Mouse (Mus musculus): ENCODE results near the gene Gm17606. TPM values are rescaled to one million over a fixed set of nuclear protein-coding genes. Genes with fewer than 3 reads are reported as not detected.
"Not testable (repeated sequence)": the region's sequence is repeated elsewhere in the genome, so short reads cannot be mapped to it uniquely, and the experiment has no call there.

Gm17606 gene
- total and polyA plus RNA-seq, 3 experiments: 2.5 TPM; not detected in 2

DNA sequence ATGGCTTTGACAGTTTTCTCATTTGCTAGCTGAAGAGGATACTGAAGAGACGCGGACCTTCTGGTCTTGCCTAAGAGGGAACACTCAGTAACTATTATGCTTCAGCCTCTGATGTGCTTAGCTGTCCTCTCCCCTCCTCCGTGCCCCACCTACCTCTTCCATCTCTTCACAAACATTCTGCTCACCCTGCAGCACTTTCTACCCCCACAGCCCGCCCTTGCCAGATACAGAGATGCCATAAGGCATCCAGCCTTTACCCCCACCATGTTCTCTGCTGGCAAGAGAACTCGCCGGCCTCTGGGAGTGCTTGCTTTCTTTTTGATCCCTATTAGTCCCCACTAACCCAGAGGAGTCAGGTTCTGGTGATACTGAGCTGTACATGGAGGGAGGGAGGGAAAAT is 30.1 kb upstream of the Gm17606 start:
- H3K27me3 ChIP-seq (replicated peaks): no peaks in the 10 kb centered on the region
- dilution Hi-C loops (cut with MboI; ENCODE audit: extremely low pct_ligation_motif_present, extremely low pct_unique_long_range_greater_than_20kb, low sequenced_read_pairs): no loop called here
- H3K36me3 ChIP-seq (replicated peaks in 1 of 2; ENCODE audit: control insufficient read depth in 1 of 2, insufficient read depth in 1 of 2, low read length in 1 of 2): peaks cover 32 to 49% of the 10 kb centered on the region in 2 experiments
- H3K9ac ChIP-seq (ENCODE audit: insufficient read depth, low read depth): no peak overlapping the region
- H3K4me3 ChIP-seq (replicated peaks in 1 of 3; ENCODE audit: low read depth in 2 of 3, low read length in 2 of 3, poor library complexity in 1 of 3): no peak overlapping the region
- no peaks in the 10 kb centered on the region for H3K9me3 ChIP-seq (replicated peaks; ENCODE audit: low read length)
- in situ Hi-C loops (cut with MboI; ENCODE audit: low pct_ligation_motif_present, low pct_unique_long_range_greater_than_20kb, low sequenced_read_pairs): no loop called here
- H3K4me2 ChIP-seq (ENCODE audit: insufficient read depth, low read depth, poor library complexity, severe bottlenecking): no peak overlapping the region
- no peak for DNase-seq (ENCODE audit: extremely low read depth)
- peaks cover 0 to 4% of the 10 kb centered on the region in 2 experiments; a peak in 2 of 4 replicates for H3K4me1 ChIP-seq (ENCODE audit: control insufficient read depth in 1 of 2, insufficient read depth in 2 of 2)
- H3K79me2 ChIP-seq (replicated peaks; ENCODE audit: control insufficient read depth, extremely low read depth, insufficient read depth, poor library complexity, severe bottlenecking): no peaks in the 10 kb centered on the region
- no peak for TF ChIP-seq ZNF384 (IDR thresholded peaks at IDR 0.05; ENCODE audit: low read depth, low read length)
- TF ChIP-seq HCFC1 (IDR thresholded peaks at IDR 0.05; ENCODE audit: low read depth, low read length): no peak
- no peak for TF ChIP-seq ZC3H11A (IDR thresholded peaks at IDR 0.05; ENCODE audit: low read depth, low read length)
- TF ChIP-seq CHD2 (IDR thresholded peaks at IDR 0.05; ENCODE audit: low read length): no peak
- no peak for TF ChIP-seq PAX5 (IDR thresholded peaks at IDR 0.05; ENCODE audit: low read length)
- no peak for TF ChIP-seq E2F4 (IDR thresholded peaks at IDR 0.05; ENCODE audit: insufficient replicate concordance, low read depth, low read length)
- TF ChIP-seq TCF12 (IDR thresholded peaks at IDR 0.05; ENCODE audit: low read depth, low read length): no peak
- TF ChIP-seq USF1 (IDR thresholded peaks at IDR 0.05; ENCODE audit: low read depth, low read length): no peak
- TF ChIP-seq CHD1 (IDR thresholded peaks at IDR 0.05; ENCODE audit: low read depth, low read length): no peak
- no peak for TF ChIP-seq MAX (IDR thresholded peaks at IDR 0.05; ENCODE audit: low read length)
- no peak for TF ChIP-seq MYC (IDR thresholded peaks at IDR 0.05; ENCODE audit: low read depth, low read length)
- TF ChIP-seq GABPA (IDR thresholded peaks at IDR 0.05; ENCODE audit: insufficient replicate concordance, low read depth, low read length): no peak
- no peak for TF ChIP-seq UBTF (IDR thresholded peaks at IDR 0.05; ENCODE audit: low read depth, low read length)
- TF ChIP-seq ZKSCAN1 (IDR thresholded peaks at IDR 0.05; ENCODE audit: borderline replicate concordance, low read depth, low read length): no peak
- TF ChIP-seq JUN (IDR thresholded peaks at IDR 0.05; ENCODE audit: insufficient read depth, low read depth, low read length): no peak
- TF ChIP-seq BHLHE40 (IDR thresholded peaks at IDR 0.05; ENCODE audit: low read depth, low read length): no peak
- no peak for TF ChIP-seq SMC3 (IDR thresholded peaks at IDR 0.05; ENCODE audit: low read depth, low read length)
- no peak for TF ChIP-seq MEF2A (IDR thresholded peaks at IDR 0.05; ENCODE audit: borderline replicate concordance, low read depth, low read length)
- no peak for TF ChIP-seq POLR2A (IDR thresholded peaks at IDR 0.05; ENCODE audit: low read depth, low read length)
- no peak for TF ChIP-seq NRF1 (IDR thresholded peaks at IDR 0.05; ENCODE audit: low read depth, low read length)
- no peak overlapping the region for H3K27ac ChIP-seq (ENCODE audit: insufficient read depth, low read depth)

DNA sequence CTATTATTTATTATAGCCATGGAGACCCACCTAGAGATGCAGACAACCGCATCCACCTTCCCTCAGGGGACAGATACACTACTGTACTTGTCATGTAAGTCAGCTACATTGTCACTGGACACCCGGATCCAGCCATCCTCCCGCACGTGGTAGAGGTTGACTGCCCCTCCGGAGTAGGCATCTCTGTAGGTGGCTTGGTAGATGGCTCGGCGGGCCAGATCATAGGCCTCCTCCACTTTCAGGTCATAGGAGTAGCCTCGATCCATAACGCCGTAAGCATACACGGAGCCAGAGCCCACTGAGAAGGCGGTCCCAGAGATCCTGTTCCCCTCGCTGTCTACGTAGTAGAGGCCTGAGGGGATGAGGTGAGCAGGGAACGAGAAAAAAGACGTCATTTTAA is 26.6 kb upstream of the Gm17606 start:
- in situ Hi-C loops (cut with MboI; ENCODE audit: low pct_ligation_motif_present, low pct_unique_long_range_greater_than_20kb, low sequenced_read_pairs); H3K27me3 ChIP-seq (replicated peaks); H3K27ac ChIP-seq (ENCODE audit: insufficient read depth, low read depth); H3K9me3 ChIP-seq (replicated peaks; ENCODE audit: low read length); dilution Hi-C loops (cut with MboI; ENCODE audit: extremely low pct_ligation_motif_present, extremely low pct_unique_long_range_greater_than_20kb, low sequenced_read_pairs); H3K4me3 ChIP-seq (replicated peaks in 1 of 3; ENCODE audit: low read depth in 2 of 3, low read length in 2 of 3, poor library complexity in 1 of 3); H3K4me2 ChIP-seq (ENCODE audit: insufficient read depth, low read depth, poor library complexity, severe bottlenecking); H3K9ac ChIP-seq (ENCODE audit: insufficient read depth, low read depth); H3K4me1 ChIP-seq (ENCODE audit: control insufficient read depth in 1 of 2, insufficient read depth in 2 of 2); DNase-seq (ENCODE audit: extremely low read depth): not testable (repeated sequence)
- peaks cover 36 to 56% of the 10 kb centered on the region in 2 experiments for H3K36me3 ChIP-seq (replicated peaks in 1 of 2; ENCODE audit: control insufficient read depth in 1 of 2, insufficient read depth in 1 of 2, low read length in 1 of 2)
- peaks cover 18% of the 10 kb centered on the region for H3K79me2 ChIP-seq (replicated peaks; ENCODE audit: control insufficient read depth, extremely low read depth, insufficient read depth, poor library complexity, severe bottlenecking)

Data from CH12.LX (cell line).